Mouse (Mus musculus) olfactory bulb, adult 2 months (tissue): Measurements from ENCODE around the gene Sept6.

Experiments used
- CTCF ChIP-seq: fragments of 200-500 bp; IDR thresholded peaks from 2 replicates; pipeline ENCODE4 v1.5.1; 2012; ENCODE audit warnings: low read depth, mild to moderate bottlenecking, low read length, moderate library complexity; ENCODE audit not compliant: insufficient read depth
- POLR2A ChIP-seq: fragments of 200-500 bp; IDR thresholded peaks from 2 replicates; pipeline ENCODE4 v1.6.1; 2012; ENCODE audit warnings: mild to moderate bottlenecking, low read depth, low read length, moderate library complexity; ENCODE audit not compliant: insufficient read depth

GRCm38 (mm10) chrX:36956674-36957073 is 34.9 kb downstream of the Sept6 start:
- TF ChIP-seq CTCF (no peak), POLR2A (no peak)
